Mouse (Mus musculus): ENCODE results near the gene Btbd16. TPM values are rescaled to one million over a fixed set of nuclear protein-coding genes. Genes with fewer than 3 reads are reported as not detected.

Gene Btbd16
- polyA plus RNA-seq (2014; fragmentation: Illumina TruSeq; extraction: RNeasy Lipid Tissue Mini Kit (QIAGEN cat#74804); ENCODE audit: low read depth, low replicate concordance): not detected

DNA sequence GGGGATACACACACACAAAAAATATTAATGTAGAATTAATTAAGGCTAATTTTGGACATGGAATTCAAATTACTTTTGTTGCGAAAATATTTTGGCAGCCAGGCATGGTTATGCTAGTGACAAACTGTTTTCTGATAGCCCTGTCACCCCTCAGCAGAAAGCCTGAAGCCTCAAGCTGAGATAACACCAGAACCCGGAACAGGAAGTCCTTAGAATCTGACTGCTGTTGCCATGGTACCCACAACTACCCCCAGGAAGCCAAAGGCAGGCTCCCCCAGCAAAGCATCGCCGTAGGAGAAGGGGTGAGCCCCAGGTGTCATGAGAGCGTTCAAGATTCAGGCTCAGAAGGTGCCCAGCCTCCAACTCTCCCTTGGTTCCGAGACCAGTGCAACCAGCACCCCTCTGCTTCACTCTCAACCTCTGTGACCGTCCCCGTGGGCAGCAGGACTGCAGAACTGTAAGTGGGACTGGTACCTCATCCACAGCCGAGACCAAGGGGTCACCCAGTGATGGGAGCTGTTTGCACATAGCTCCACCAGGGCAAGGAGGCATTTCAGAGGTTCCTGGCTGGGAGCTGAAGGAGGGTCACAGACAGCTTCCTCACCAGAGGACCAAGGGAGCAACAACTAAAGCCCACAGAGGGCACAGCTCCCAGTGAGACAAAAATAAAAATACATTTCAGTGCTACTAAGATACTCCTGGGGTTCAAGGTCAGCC is at the start of gene Btbd16:
Btbd16 (plus strand) TSS at position 156 of the 717 bp plus-strand sequence.

DNA sequence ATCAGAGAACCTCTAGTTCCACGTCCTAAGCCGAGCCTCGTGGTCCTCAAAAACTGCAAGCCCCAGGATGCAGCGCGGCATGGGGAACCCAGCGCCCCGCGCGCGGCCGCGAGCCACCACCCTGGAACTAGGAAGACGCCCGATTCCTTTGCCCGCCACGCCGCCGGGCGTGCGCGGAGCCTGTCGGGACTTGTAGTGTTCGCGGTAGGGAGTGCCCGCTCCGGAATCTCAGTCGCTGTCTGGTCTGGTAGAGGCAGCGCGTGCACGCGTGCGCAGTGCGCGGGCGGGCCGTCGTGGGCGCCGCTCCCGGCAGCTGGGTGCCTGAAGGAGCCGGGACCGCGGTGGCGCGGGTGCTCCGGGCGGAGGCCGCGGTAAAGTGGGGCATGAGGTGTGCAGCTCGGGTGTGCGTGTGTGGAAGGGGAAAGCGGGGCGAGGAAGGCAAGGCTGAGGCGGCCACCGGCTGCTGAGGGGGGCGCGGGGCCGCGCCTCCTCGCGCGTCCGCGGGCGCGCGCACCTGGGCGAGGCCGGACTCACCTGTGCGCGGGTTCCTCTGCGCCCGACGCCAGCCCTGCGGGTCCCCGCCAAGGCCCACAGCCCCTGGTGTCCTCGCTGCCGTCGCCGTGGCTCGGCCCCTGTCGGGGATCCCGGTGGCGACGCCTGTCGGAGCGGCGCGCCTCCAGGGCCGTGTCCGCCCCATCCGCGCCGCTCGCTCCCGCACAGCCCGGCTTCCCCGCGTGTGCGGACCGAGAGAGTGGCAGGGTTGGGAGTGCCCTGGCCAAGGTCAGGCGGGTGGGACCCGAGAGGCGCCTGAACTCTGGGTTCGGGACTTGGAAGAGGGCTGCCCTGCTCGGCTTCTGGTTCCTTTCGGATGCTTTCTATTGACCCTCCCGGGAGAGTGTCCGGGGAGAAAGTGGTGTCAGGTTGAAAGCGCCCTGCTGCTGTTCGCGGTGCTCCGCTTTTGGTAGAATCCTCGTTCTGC is 92.0 kb downstream of the Btbd16 start, which contains the start of gene Plekha1:
Plekha1 (plus strand) TSS at position 144 of the 979 bp plus-strand sequence.

Other genes starting within 250 kb of the Btbd16 start
- 251 TPM for gene Nsmce4a, start 201.0 kb upstream of the Btbd16 start, polyA plus RNA-seq (2014; fragmentation: Illumina TruSeq; extraction: RNeasy Lipid Tissue Mini Kit (QIAGEN cat#74804); ENCODE audit: low read depth, low replicate concordance)
- 30.1 TPM for gene Tacc2, start 196.6 kb upstream of the Btbd16 start, polyA plus RNA-seq (2014; fragmentation: Illumina TruSeq; extraction: RNeasy Lipid Tissue Mini Kit (QIAGEN cat#74804); ENCODE audit: low read depth, low replicate concordance)
- 198 TPM for gene Plekha1, start 91.7 kb downstream of the Btbd16 start, polyA plus RNA-seq (2014; fragmentation: Illumina TruSeq; extraction: RNeasy Lipid Tissue Mini Kit (QIAGEN cat#74804); ENCODE audit: low read depth, low replicate concordance)
- gene Htra1, start 162.0 kb downstream of the Btbd16 start, polyA plus RNA-seq (2014; fragmentation: Illumina TruSeq; extraction: RNeasy Lipid Tissue Mini Kit (QIAGEN cat#74804); ENCODE audit: low read depth, low replicate concordance): 4.8 TPM

All from sigmoid colon, adult 10 weeks (tissue).